Mouse (Mus musculus) MEL (cell line): Measurements from ENCODE around the gene Mthfd1l. TPM values are rescaled to one million over a fixed set of nuclear protein-coding genes. Genes with fewer than 3 reads are reported as not detected.

Experiments
- DNase-seq: peaks from one replicate; pipeline ENCODE4 v3.0.0; 2011; ENCODE audit warnings: low read depth, low spot score
- H3K27ac ChIP-seq: 2 replicates; pipeline ENCODE4 v1.5.1; 2012; ENCODE audit warnings: low read depth, mild to moderate bottlenecking, control low read depth, low read length, moderate library complexity; ENCODE audit not compliant: control insufficient read depth
- H3K27me3 ChIP-seq, 2 experiments: fragments of 150-350 bp in 1 of 2; sonication (generic) in 1 of 2; 2 replicates each; pipeline ENCODE4 v1.6.1; 2012; ENCODE audit warnings: low read length in 2 of 2, mild to moderate bottlenecking in 2 of 2, improper control_type of control experiment in 1 of 2, moderate library complexity in 1 of 2; ENCODE audit not compliant: insufficient read depth in 2 of 2, control insufficient read depth in 1 of 2
- H3K36me3 ChIP-seq, 2 experiments: 2 replicates each; pipeline ENCODE4 v1.6.1; 2012 to 2014; ENCODE audit warnings: low read length in 2 of 2, improper control_type of control experiment in 1 of 2, inconsistent platforms in 1 of 2, mild to moderate bottlenecking in 1 of 2; ENCODE audit not compliant: insufficient read depth in 2 of 2, control insufficient read depth in 1 of 2
- H3K4me1 ChIP-seq, 2 experiments: fragments of 150-350 bp in 1 of 2; sonication (generic) in 1 of 2; 2 replicates each; pipeline ENCODE4 v1.6.1; 2012; ENCODE audit warnings: low read length in 2 of 2, improper control_type of control experiment in 1 of 2, mild to moderate bottlenecking in 1 of 2; ENCODE audit not compliant: insufficient read depth in 2 of 2, control insufficient read depth in 1 of 2
- H3K4me3 ChIP-seq, 2 experiments: fragments of 150-350 bp in 1 of 2; sonication (generic) in 1 of 2; 2 replicates each; pipeline ENCODE4 v1.5.1; 2012; ENCODE audit warnings: low read depth in 2 of 2, low read length in 2 of 2, mild to moderate bottlenecking in 2 of 2, moderate library complexity in 2 of 2, control low read depth in 1 of 2, improper control_type of control experiment in 1 of 2; ENCODE audit not compliant: control insufficient read depth in 1 of 2, insufficient read depth in 1 of 2
- H3K79me2 ChIP-seq: 2 replicates; pipeline ENCODE4 v1.6.1; 2012; ENCODE audit warnings: mild to moderate bottlenecking, low read length, moderate library complexity; ENCODE audit not compliant: control insufficient read depth, poor library complexity, insufficient read depth
- H3K9ac ChIP-seq: 2 replicates; pipeline ENCODE4 v1.6.1; 2012; ENCODE audit warnings: low read depth, mild to moderate bottlenecking, control low read depth, low read length, moderate library complexity; ENCODE audit not compliant: control insufficient read depth, poor library complexity, severe bottlenecking
- H3K9me3 ChIP-seq: fragments of 150-350 bp; sonication (generic); replicated peaks from 2 replicates; pipeline ENCODE4 v1.6.1; 2012; ENCODE audit warnings: mild to moderate bottlenecking, low read length, improper control_type of control experiment, moderate library complexity; ENCODE audit not compliant: insufficient read depth
- BHLHE40 ChIP-seq: IDR thresholded peaks from 2 replicates; pipeline ENCODE4 v1.6.1; 2012; ENCODE audit warnings: low read depth, mild to moderate bottlenecking, inconsistent platforms, low read length, improper control_type of control experiment, borderline replicate concordance
- E2F4 ChIP-seq: IDR thresholded peaks from 2 replicates; pipeline ENCODE4 v1.6.1; 2011; ENCODE audit warnings: low read depth, low read length, improper control_type of control experiment, borderline replicate concordance
- EP300 ChIP-seq, 2 experiments: IDR thresholded peaks; 2 replicates each; pipeline ENCODE4 v1.6.1; 2011; ENCODE audit warnings: improper control_type of control experiment in 2 of 2, low read length in 2 of 2, low read depth in 1 of 2, mild to moderate bottlenecking in 1 of 2
- GABPA ChIP-seq: IDR thresholded peaks from 2 replicates; pipeline ENCODE4 v1.6.1; 2012; ENCODE audit warnings: low read depth, mild to moderate bottlenecking, inconsistent platforms, low read length, improper control_type of control experiment, moderate library complexity
- GATA1 ChIP-seq: IDR thresholded peaks from 2 replicates; pipeline ENCODE4 v1.6.1; 2011; ENCODE audit warnings: low read depth, low read length, improper control_type of control experiment
- HCFC1 ChIP-seq: IDR thresholded peaks from 2 replicates; pipeline ENCODE4 v1.6.1; 2012; ENCODE audit warnings: low read depth, mild to moderate bottlenecking, inconsistent platforms, low read length, improper control_type of control experiment, moderate library complexity
- JUND ChIP-seq: IDR thresholded peaks from 2 replicates; pipeline ENCODE4 v1.6.1; 2011; ENCODE audit warnings: low read depth, mild to moderate bottlenecking, improper control_type of control experiment, low read length
- MEF2A ChIP-seq: IDR thresholded peaks from 2 replicates; pipeline ENCODE4 v1.6.1; 2014; ENCODE audit warnings: low read depth, mild to moderate bottlenecking, inconsistent platforms, low read length, improper control_type of control experiment; ENCODE audit not compliant: poor library complexity, insufficient replicate concordance, severe bottlenecking; ENCODE audit errors: extremely low read depth
- MXI1 ChIP-seq: IDR thresholded peaks from 2 replicates; pipeline ENCODE4 v1.6.1; 2011; ENCODE audit warnings: mild to moderate bottlenecking, low read depth, low read length, improper control_type of control experiment
- NRF1 ChIP-seq: IDR thresholded peaks from 2 replicates; pipeline ENCODE4 v1.6.1; 2014; ENCODE audit warnings: low read depth, mild to moderate bottlenecking, inconsistent platforms, low read length, improper control_type of control experiment, moderate library complexity; ENCODE audit not compliant: poor library complexity, insufficient read depth, severe bottlenecking
- POLR2A ChIP-seq, 2 experiments: IDR thresholded peaks; 2 replicates each; pipeline ENCODE4 v1.6.1; 2011 to 2012; ENCODE audit warnings: low read length in 2 of 2, mild to moderate bottlenecking in 2 of 2, control low read depth in 1 of 2, improper control_type of control experiment in 1 of 2, low read depth in 1 of 2, moderate library complexity in 1 of 2; ENCODE audit not compliant: control insufficient read depth in 1 of 2, insufficient read depth in 1 of 2, poor library complexity in 1 of 2
- TCF12 ChIP-seq: IDR thresholded peaks from 2 replicates; pipeline ENCODE4 v1.6.1; 2014; ENCODE audit warnings: low read depth, mild to moderate bottlenecking, inconsistent platforms, low read length, improper control_type of control experiment, moderate library complexity
- UBTF ChIP-seq: IDR thresholded peaks from 2 replicates; pipeline ENCODE4 v1.6.1; 2012; ENCODE audit warnings: low read depth, mild to moderate bottlenecking, inconsistent platforms, low read length, improper control_type of control experiment, moderate library complexity, borderline replicate concordance; ENCODE audit not compliant: insufficient read depth
- USF2 ChIP-seq, 2 experiments: IDR thresholded peaks; 2 replicates each; pipeline ENCODE4 v1.6.1; 2011 to 2012; ENCODE audit warnings: improper control_type of control experiment in 2 of 2, low read length in 2 of 2, borderline replicate concordance in 1 of 2, inconsistent platforms in 1 of 2, low read depth in 1 of 2, mild to moderate bottlenecking in 1 of 2; ENCODE audit not compliant: insufficient read depth in 1 of 2
- polyA plus RNA-seq, 2 experiments: library from polyadenylated mRNA; stranded (reverse) in 1 of 2; unstranded in 1 of 2; fragments of >175 nt in 1 of 2; fragments of >200 nt in 1 of 2; gene quantifications; 2 replicates each; pipeline versions ENCODE4 v1.2.1 to v1.2.4; 2012; ENCODE audit warnings: low replicate concordance in 2 of 2, low read depth in 1 of 2; ENCODE audit not compliant: insufficient read length in 2 of 2, insufficient read depth in 1 of 2, missing spikeins in 1 of 2
- total RNA-seq: library from RNA; depleted of rRNA; stranded (reverse); fragments of 300-350 nt; gene quantifications from 2 replicates; pipeline ENCODE4 v1.2.3, GENCODE M21; 2012

Gene Mthfd1l
- total and polyA plus RNA-seq, 3 experiments: 43.1 to 1,097 (median 83.0) TPM

- peaks cover 12 to 21% of the 10 kb centered on the region in 2 experiments for H3K4me1 ChIP-seq
- no peak for TF ChIP-seq MXI1
- no peak for TF ChIP-seq USF2 (IDR thresholded peaks at IDR 0.05; ENCODE audit: borderline replicate concordance in 1 of 2, insufficient read depth in 1 of 2, low read depth in 1 of 2, low read length in 2 of 2)
- no peak for TF ChIP-seq NRF1
- TF ChIP-seq BHLHE40: no peak
- no peak overlapping the region for H3K4me3 ChIP-seq
- H3K9me3 ChIP-seq: no peaks in the 10 kb centered on the region
- H3K79me2 ChIP-seq: peaks cover 1% of the 10 kb centered on the region; the same call in 1 of the 2 replicates
- no peaks in the 10 kb centered on the region for H3K27me3 ChIP-seq
- no peak overlapping the region for H3K9ac ChIP-seq
- H3K36me3 ChIP-seq: peaks cover 0 to 36% of the 10 kb centered on the region in 2 experiments; a peak in 3 of 4 replicates
- H3K27ac ChIP-seq: no peak overlapping the region
- DNase-seq: no peak
These were observed 152.3 kb downstream of the Mthfd1l start for GRCm38 (mm10) chr10:4125232-4125631.

- Histone ChIP-seq H3K4me3 (no peak overlapping the region), H3K36me3 (peaks cover 0 to 32% of the 10 kb centered on the region in 2 experiments; a peak in 3 of 4 replicates), H3K9me3 (no peaks in the 10 kb centered on the region), H3K27ac (peak overlapping the region; percentile 66; the same call in 1 of the 2 replicates), H3K79me2 (peaks cover 1% of the 10 kb centered on the region; the same call in 1 of the 2 replicates), H3K27me3 (no peaks in the 10 kb centered on the region), H3K4me1 (peaks cover 12 to 21% of the 10 kb centered on the region in 2 experiments), H3K9ac (0 out of 2 replicates have a peak overlapping the region, but pooled peaks have one; percentile 2)
- peak; percentile 84 for DNase-seq
- no peak for TF ChIP-seq HCFC1
- no peak for TF ChIP-seq UBTF
- TF ChIP-seq JUND: no peak
- TF ChIP-seq E2F4: no peak
- no peak for TF ChIP-seq MEF2A
- TF ChIP-seq POLR2A (IDR thresholded peaks at IDR 0.05; ENCODE audit: control insufficient read depth in 1 of 2, insufficient read depth in 1 of 2, low read depth in 1 of 2, low read length in 2 of 2, poor library complexity in 1 of 2): peak in 1 of 2 experiments; percentile 25; a peak in 1 of 4 replicates
- 0 out of 2 replicates have a peak, but pooled peaks have one; percentile 15 for TF ChIP-seq GATA1
- TF ChIP-seq EP300 (IDR thresholded peaks at IDR 0.05; ENCODE audit: low read depth in 1 of 2, low read length in 2 of 2): 0 out of 4 replicates have a peak, but pooled peaks of 1 of the 2 experiments have one; percentile 14
- TF ChIP-seq TCF12: no peak
- no peak for TF ChIP-seq GABPA
These were observed 153.6 kb downstream of the Mthfd1l start for GRCm38 (mm10) chr10:4126335-4127012.
